Mouse (Mus musculus) fat pad, adult 2 months (tissue): Measurements from ENCODE around the gene Smim24.

Experiments used
- DNase-seq: peaks from one replicate; pipeline ENCODE4 v3.0.0-alpha.2; 2011; ENCODE audit warnings: low read depth, low spot score; ENCODE audit errors: extremely low read depth

The Smim24 gene

DNA sequence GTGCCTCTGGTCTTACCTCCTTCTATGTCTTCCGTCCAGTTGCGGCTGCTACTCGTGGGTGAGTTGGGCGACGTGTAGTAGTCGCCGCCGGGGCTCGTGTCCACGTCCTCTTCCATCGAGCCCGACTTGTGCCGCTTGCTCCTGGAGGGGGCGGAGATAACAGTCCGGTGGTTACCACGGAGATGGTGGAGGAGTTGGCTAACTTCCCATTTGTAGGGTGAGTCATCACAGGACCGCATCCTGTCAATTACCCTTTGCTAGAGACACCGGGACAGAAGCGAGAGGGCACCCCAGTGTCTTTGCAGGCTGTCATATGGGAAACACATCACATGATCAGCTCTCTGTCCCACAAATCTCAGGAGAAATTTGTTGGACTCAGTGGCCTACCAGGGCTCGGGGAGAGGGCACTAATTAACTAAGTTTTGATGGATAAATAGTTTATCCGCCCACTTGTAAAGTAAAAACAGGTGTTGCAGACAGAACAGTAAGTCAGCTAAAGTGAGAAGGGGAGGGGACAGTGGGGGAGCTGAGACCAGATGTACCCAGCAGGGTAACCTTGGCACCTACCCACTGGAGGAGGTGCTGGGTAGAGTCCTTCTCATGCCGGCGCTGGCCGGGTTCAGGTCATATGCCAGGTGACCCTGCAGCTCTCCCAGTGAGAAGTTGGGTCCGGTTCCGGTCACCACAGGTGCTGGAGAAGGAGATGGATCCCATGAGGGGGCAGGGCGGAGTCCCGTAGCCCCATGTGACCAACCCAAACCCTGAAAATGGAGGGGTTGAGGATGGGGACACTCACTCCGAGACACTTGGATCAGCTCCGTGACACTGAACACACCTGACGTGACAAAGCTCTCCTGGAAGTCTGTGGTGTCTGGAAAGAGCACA, 14.9 kb downstream of the Smim24 start:
- no peak for DNase-seq

GRCm38 (mm10) chr10:81408424-81408729, 15.5 kb downstream of the Smim24 start:
- DNase-seq, result no peak

DNA sequence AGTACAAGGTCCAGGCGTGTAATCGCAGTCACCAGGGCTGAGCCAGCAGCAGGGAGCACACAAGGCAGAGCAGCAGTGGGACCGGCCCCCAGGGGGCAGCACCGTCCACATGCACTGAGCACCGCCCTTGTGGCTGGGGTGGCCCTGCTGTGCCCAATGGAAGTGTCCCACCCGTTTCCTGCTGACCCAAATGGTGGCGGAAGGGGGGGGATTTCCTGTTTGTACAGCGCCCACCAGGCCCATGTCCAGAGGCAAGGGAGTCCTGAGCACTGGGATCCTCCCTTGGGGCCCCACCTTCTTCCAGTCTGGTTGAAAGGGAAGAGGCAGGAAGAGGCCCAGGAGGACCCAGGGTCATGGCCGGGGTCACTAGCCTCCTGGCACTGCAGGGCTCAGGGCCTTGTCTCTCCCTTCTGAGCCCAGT, 16.0 kb downstream of the Smim24 start:
- DNase-seq, result no peak

DNA sequence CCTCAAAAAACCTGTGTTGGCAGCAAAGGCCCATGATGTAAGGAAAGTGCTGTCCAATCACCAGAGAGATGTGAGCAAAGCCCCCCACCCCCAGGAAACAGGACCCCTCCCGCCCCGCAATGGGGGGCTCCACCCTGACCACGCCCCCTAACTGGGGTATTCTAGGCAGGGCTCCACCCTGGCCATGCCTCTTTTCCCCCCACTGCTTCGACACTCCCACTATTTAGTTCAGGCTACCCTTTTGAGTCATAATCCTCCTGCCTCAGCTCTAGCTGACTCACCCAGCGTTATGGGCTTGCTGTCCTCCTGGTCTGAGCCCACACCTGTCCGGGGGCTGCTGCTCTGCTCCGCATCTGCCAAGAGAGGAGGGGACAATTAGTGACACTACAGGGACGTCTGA, 16.5 kb downstream of the Smim24 start:
- DNase-seq, result no peak

- no peak for DNase-seq
Observed at GRCm38 (mm10) chr10:81410350-81410749, 17.5 kb downstream of the Smim24 start.

DNA sequence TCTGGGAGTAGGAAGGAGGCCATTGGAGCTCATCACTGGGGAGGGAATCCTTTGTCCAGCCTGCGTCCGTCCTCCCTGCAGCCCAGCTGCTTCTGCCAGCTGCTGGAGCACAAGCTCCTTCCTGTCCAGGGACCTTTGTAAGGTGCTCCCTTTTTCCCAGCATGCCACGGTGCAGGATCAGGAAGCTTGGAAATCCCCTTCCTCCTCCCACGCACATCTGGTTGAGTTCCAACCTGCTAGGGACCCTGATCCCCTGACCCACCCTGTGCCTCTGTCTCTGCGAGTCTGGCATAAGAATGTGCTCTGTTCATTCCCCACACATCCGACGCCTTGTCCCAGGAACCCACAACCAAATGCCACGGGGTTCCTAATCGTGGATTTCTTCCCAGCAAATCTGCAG, 18.1 kb downstream of the Smim24 start:
- no peak for DNase-seq

GRCm38 (mm10) chr10:81411471-81412400, 18.9 kb downstream of the Smim24 start:
- no peak for DNase-seq

GRCm38 (mm10) chr10:81412586-81413309, 19.9 kb downstream of the Smim24 start:
- no peak for DNase-seq

GRCm38 (mm10) chr10:81413310-81414261, 20.7 kb downstream of the Smim24 start:
- DNase-seq, result no peak

- no peak for DNase-seq
Observed at GRCm38 (mm10) chr10:81414682-81415081, 21.8 kb downstream of the Smim24 start.

DNA sequence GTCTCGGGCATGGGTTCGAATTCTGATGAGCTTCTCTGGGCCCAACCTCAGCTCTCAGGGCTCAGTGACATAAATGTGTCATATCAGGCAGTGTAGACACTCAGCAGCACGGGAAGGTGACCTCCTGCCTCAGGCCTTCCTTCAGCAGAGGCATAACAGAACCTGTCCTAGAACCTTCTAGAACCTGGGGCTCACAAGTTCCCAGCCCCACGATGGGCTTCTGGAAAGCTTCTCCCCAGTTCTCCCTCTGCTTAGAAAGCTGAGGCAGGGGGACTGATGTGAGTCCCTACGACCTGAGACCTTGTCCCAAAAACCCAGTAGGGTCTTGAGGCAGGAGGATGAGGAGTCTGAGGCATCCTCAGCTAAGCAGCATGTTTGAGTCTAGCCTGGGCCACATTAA, 22.3 kb downstream of the Smim24 start:
- DNase-seq, result no peak

GRCm38 (mm10) chr10:81415549-81416310, 22.9 kb downstream of the Smim24 start:
- DNase-seq, result no peak

DNA sequence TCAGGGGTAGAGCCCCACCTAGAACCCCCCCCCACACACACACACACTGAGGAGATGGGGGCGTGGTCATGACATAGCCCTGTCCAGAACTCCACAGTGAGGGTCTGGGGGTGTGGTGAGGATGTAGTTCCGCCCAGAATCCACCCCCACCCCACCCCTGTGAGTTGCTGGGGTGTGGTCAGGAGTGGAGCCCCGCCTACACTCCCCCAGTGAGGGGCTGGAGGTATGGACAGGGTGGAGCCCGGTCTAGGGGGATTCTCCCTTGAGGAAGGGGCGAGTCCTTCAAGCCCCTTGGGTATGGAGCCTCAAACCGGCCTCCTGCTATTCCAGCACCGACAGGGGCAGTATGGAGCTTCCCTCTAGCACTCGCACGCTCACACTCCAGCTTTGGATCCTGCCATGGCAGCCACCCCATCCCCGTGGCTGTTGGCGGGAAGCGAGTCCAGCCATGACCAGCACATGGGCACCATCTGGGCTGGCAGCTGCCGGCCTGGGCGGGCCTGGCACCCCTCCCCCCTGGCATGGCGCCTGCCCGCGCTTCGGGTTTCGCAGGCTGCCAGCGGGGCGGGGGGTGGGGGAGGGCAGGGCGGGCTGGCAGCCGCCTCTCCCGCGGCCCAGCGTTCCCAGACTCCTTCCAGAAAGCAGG, 23.9 kb downstream of the Smim24 start:
- no peak for DNase-seq

GRCm38 (mm10) chr10:81417227-81418215, 24.7 kb downstream of the Smim24 start:
- no peak for DNase-seq

- no peak for DNase-seq
Observed at GRCm38 (mm10) chr10:81418216-81419070, 25.6 kb downstream of the Smim24 start.

DNA sequence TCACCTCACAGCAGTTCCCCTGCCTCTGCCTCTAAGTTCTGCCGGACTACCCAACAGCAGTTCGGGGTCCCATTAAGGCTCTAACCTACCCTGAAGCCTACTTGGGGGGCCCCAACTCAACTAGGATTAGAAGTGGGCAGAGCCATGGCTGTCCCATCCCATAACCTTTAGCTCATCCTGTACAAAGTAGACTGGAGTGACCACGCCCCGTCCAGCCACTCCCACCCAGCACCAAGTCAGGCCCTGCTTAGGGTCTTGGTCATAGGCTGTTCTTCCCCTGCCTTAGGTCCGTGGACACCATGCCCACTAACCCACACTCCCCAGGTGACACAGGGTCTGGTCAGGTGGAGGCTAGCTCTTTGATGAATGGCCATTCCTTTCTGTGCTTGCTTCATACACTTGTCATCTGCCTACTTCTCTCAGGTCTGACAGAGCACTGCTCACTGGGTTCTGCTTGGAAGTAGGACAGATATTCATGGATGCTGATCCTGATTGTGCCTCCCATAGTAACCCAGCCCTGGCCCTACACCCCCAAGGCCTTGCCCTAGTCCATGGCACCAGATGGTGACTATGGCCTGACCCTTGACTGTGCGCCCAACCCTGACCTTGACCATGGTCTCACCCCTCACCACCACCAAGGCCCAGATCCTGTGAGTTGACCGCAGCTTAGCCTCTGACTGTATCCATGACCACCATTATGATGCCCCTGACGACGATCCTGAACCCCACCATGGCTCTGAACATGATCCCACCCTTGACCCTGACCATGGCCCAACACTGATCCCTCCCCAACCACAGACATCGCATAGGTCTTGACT, 26.5 kb downstream of the Smim24 start:
- DNase-seq, result no peak
